Mouse (Mus musculus): Measurements from ENCODE around the gene Inava.

The Inava gene

GRCm38 (mm10) chr1:136233892-136234594 is at the start of gene Inava:
Inava (minus strand) TSS chr1:136234264.
- DNase-seq (ENCODE audit: low read depth, low spot score) = no peak

GRCm38 (mm10) chr1:136277366-136277765 is 43.3 kb upstream of the Inava start:
- no peak for DNase-seq (ENCODE audit: low read depth, low spot score)

GRCm38 (mm10) chr1:136268224-136268623 is 34.2 kb upstream of the Inava start:
- no peak for DNase-seq (ENCODE audit: low read depth, low spot score)

GRCm38 (mm10) chr1:136266127-136266526 is 32.1 kb upstream of the Inava start:
- DNase-seq (ENCODE audit: low read depth, low spot score) = no peak

- DNase-seq (ENCODE audit: low read depth, low spot score) = no peak
Measured at GRCm38 (mm10) chr1:136263355-136263754, 29.3 kb upstream of the Inava start.

GRCm38 (mm10) chr1:136260635-136261238 is 26.7 kb upstream of the Inava start, which contains the start of gene Gpr25:
Gpr25 (minus strand) TSS chr1:136260873.
- no peak for DNase-seq (ENCODE audit: low read depth, low spot score)

- DNase-seq (ENCODE audit: low read depth, low spot score) = no peak
Measured at GRCm38 (mm10) chr1:136259893-136260634, 26.0 kb upstream of the Inava start.

GRCm38 (mm10) chr1:136259543-136259892 is 25.5 kb upstream of the Inava start:
- DNase-seq (ENCODE audit: low read depth, low spot score) = no peak

GRCm38 (mm10) chr1:136258495-136258894 is 24.4 kb upstream of the Inava start:
- DNase-seq (ENCODE audit: low read depth, low spot score) = no peak

GRCm38 (mm10) chr1:136255657-136256056 is 21.6 kb upstream of the Inava start:
- DNase-seq (ENCODE audit: low read depth, low spot score) = no peak

- DNase-seq (ENCODE audit: low read depth, low spot score) = no peak
Measured at GRCm38 (mm10) chr1:136255174-136255573, 21.1 kb upstream of the Inava start.

- DNase-seq (ENCODE audit: low read depth, low spot score) = no peak
Measured at GRCm38 (mm10) chr1:136254503-136255065, 20.5 kb upstream of the Inava start.

- no peak for DNase-seq (ENCODE audit: low read depth, low spot score)
Measured at GRCm38 (mm10) chr1:136253472-136253871, 19.4 kb upstream of the Inava start.

GRCm38 (mm10) chr1:136249662-136250061 is 15.6 kb upstream of the Inava start:
- DNase-seq (ENCODE audit: low read depth, low spot score) = no peak

- DNase-seq (ENCODE audit: low read depth, low spot score) = no peak
Measured at GRCm38 (mm10) chr1:136247393-136247792, 13.3 kb upstream of the Inava start.

- no peak for DNase-seq (ENCODE audit: low read depth, low spot score)
Measured at GRCm38 (mm10) chr1:136244469-136244868, 10.4 kb upstream of the Inava start.

- DNase-seq (ENCODE audit: low read depth, low spot score) = peak; percentile 53
Measured at GRCm38 (mm10) chr1:136241801-136242200, 7.7 kb upstream of the Inava start.

GRCm38 (mm10) chr1:136238495-136238894 is 4.4 kb upstream of the Inava start:
- no peak for DNase-seq (ENCODE audit: low read depth, low spot score)

- DNase-seq (ENCODE audit: low read depth, low spot score) = no peak
Measured at GRCm38 (mm10) chr1:136234595-136235092, 580 bp upstream of the Inava start.

- DNase-seq (ENCODE audit: low read depth, low spot score) = no peak
Measured at GRCm38 (mm10) chr1:136232986-136233790, 876 bp downstream of the Inava start.

- DNase-seq (ENCODE audit: low read depth, low spot score) = no peak
Measured at GRCm38 (mm10) chr1:136232285-136232926, 1.7 kb downstream of the Inava start.
